Mouse (Mus musculus): ENCODE results near the gene Ddr2.
A peak's percentile ranks its signal among the peaks of the same experiment; 100 is the strongest.

Gene Ddr2

GRCm38 (mm10) chr1:169948280-169948679 is 162.3 kb downstream of the Ddr2 start:
- DNase-seq (ENCODE audit: low read depth), result no peak

GRCm38 (mm10) chr1:169947654-169948053 is 162.9 kb downstream of the Ddr2 start:
- DNase-seq (ENCODE audit: low read depth), result no peak

- DNase-seq (ENCODE audit: low read depth), result no peak
These were observed 164.6 kb downstream of the Ddr2 start for GRCm38 (mm10) chr1:169946004-169946403.

- DNase-seq (ENCODE audit: low read depth), result peak; percentile 61
These were observed 171.2 kb downstream of the Ddr2 start for GRCm38 (mm10) chr1:169939345-169939744.

- peak; percentile 64 for DNase-seq (ENCODE audit: low read depth)
These were observed 176.4 kb downstream of the Ddr2 start for GRCm38 (mm10) chr1:169934005-169934725.

- DNase-seq (ENCODE audit: low read depth), result no peak
These were observed 178.3 kb downstream of the Ddr2 start for GRCm38 (mm10) chr1:169932122-169932746.

GRCm38 (mm10) chr1:169931698-169932097 is 178.9 kb downstream of the Ddr2 start:
- DNase-seq (ENCODE audit: low read depth), result no peak

GRCm38 (mm10) chr1:169928454-169928971 is 182.0 kb downstream of the Ddr2 start, which contains the start of gene Ccdc190:
Gene Ccdc190 (plus strand): TSS chr1:169928648.
- DNase-seq (ENCODE audit: low read depth), result no peak

GRCm38 (mm10) chr1:169927753-169928369 is 182.7 kb downstream of the Ddr2 start:
- no peak for DNase-seq (ENCODE audit: low read depth)

- DNase-seq (ENCODE audit: low read depth), result no peak
These were observed 186.0 kb downstream of the Ddr2 start for GRCm38 (mm10) chr1:169924567-169924966.

All from naive thymus-derived CD4-positive, alpha-beta T cell, adult 2 months (primary cell).